Mouse (Mus musculus) embryonic stem cell, embryonic (primary cell): ENCODE results near the gene Nmt1.

ENCODE experiments used
- CTCF ChIA-PET, 4 experiments: fragments of 300-600 bp in 2 of 4; fragments of 350-600 bp in 2 of 4; sonication (Branson Sonifier 250); formaldehyde crosslinking; loops; one replicate each; lab custom pipeline; 2022; ENCODE audit warnings: inconsistent platforms in 2 of 4; lab: Charles Lee
- POLR2A ChIA-PET, 4 experiments: fragments of 300-600 bp in 2 of 4; fragments of 350-600 bp in 2 of 4; sonication (Branson Sonifier 250); formaldehyde crosslinking; loops; one replicate each; lab custom pipeline; 2022; ENCODE audit warnings: antibody characterized with exemption in 4 of 4, inconsistent platforms in 1 of 4; lab: Charles Lee

Gene Nmt1

DNA sequence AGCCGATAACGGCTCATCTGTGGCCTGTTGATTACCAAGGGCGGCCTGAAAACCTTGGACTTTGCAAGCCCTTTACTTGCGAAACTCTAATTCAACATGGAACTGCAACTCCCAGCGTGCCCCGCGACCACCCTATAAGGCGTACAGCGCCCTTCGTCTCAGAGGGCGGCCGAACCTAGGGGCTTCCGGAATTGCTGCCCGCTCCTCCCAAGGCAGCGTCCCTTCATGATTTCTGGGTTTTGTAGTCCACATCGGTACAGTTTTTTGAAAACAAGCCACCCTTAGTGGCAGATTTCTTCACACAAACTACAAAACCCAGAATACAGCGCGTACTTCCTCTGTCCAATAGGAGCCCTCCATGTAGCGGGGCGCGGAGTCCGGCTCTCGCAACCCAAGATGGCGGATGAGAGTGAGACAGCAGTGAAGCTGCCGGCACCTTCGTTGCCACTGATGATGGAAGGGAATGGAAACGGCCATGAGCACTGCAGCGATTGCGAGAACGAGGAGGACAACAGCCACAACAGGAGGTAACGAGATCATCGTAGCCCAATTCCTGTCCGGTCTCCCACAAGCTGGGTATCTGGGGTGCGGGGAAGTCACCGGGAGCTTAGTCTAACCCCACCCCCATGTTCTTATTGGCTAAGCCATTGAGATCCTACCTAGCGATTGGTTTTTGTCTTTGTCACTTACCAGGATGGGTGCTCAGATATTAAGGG lies at the start of gene Nmt1, which contains the start of gene Dcakd:
TSS of gene Nmt1 (plus strand) at position 15 of the 716 bp plus-strand sequence.
TSS of gene Dcakd (minus strand) at position 158 of the 716 bp plus-strand sequence.
- ChIA-PET POLR2A (interaction anchor here (0.6 to 6.3 kb wide), 69 partner anchors 8 to 621 kb away, joined by 3 to 56 read pairs (median 5); partner anchors contain the start of genes Hexim1 (in 3 of the 4), Kif18b (in 3 of the 4), Ccdc103 (in 2 of the 4) and Eftud2 (in 2 of the 4)), CTCF (interaction anchor here in 3 of 4 experiments (0.6 to 1.4 kb wide), 11 partner anchors 9 to 374 kb away, joined by 3 to 9 read pairs (median 4); partner anchors contain the start of genes Acbd4 (in 1 of the 3) and Plcd3 (in 1 of the 3))

DNA sequence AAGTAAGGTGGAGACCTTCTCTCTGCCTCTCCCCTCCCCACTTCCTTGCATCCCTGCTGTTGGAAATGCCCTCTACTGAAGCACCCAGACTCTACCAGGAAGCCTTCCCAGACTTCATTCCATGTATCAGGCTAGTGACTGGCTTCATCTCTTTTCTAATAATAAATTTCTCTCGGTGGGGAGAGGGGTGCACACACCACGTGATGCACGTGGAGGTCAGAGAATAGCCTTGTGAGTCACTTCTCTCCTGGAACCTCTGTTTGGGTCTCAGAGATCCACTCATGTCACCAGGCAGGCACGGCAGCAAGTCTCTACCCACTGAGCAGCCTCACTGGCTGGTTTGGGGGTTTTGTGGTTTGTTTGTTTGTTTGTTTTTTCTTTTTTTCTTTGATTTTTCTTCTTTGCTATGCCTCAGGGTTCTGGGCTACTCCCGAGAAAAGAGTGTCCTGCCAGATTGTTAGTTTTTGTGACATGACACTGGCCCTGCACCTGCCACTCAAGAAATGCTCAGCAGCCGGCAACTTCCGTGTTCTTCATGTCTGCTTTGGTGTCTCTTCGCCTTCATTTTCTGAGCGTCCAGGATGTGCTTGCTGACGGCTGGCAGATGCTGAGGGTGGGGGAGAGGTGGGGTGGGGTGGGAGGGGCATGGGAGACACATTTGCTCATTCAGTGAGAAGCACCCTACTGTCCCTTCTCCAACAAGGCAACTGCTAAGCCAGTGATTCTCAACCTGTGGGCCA lies 46.7 kb upstream of the Nmt1 start:
- ChIA-PET CTCF (no interaction called here), POLR2A (interaction anchor here in 3 of 4 experiments (0.6 to 2.1 kb wide), 4 partner anchors 9 to 57 kb away, joined by 3 to 9 read pairs (median 4); partner anchors contain the start of gene Kif18b (in 3 of the 3))

GRCm38 (mm10) chr11:102984086-102984485 lies 43.9 kb upstream of the Nmt1 start:
- CTCF ChIA-PET = interaction anchor here (0.6 to 1.2 kb wide), 6 partner anchors 9 to 437 kb away, joined by 3 to 5 read pairs (median 3); no protein-coding TSS in a partner anchor

GRCm38 (mm10) chr11:102984615-102985014 lies 43.4 kb upstream of the Nmt1 start:
- ChIA-PET POLR2A (interaction anchor here in 3 of 4 experiments (0.6 to 1.1 kb wide), 3 partner anchors 60 to 131 kb away, joined by 3 to 5 read pairs (median 3); partner anchors contain the start of genes Hexim1 (in 1 of the 3) and Kif18b (in 1 of the 3)), CTCF (interaction anchor here (0.6 to 1.2 kb wide), 8 partner anchors 8 to 537 kb away, joined by 3 to 5 read pairs (median 3); no protein-coding TSS in a partner anchor)

More at GRCm38 (mm10) chr11:102984086-102984485, 43.9 kb upstream of the Nmt1 start:
- POLR2A ChIA-PET = interaction anchor here in 3 of 4 experiments (0.6 to 1.5 kb wide), 4 partner anchors 11 to 132 kb away, joined by 3 to 5 read pairs (median 4); partner anchors contain the start of genes Hexim1 (in 1 of the 3) and Kif18b (in 1 of the 3)

DNA sequence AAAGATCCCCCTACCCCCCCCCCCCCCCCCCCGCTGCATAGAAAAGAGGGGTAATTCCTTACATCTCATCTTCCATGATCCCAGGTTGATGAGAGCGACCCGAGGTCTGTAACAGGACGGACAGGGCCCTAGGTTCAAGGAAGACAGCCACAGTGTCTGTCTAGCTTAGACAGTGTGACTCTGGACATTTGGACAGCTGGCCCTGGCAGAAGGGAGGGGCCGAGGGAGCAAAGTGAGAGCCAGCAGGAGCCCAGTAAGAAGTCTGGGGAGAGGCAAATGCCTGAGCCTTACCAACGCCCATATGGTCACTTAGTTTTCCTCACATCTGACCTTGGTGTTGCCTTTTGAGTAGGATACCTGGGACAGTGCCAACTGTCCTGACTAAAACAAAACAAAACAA lies 42.8 kb upstream of the Nmt1 start:
- CTCF ChIA-PET = interaction anchor here in 3 of 4 experiments (0.6 to 1.2 kb wide), 3 partner anchors 89 to 537 kb away, joined by 3 to 4 read pairs (median 3); no protein-coding TSS in a partner anchor
- POLR2A ChIA-PET = interaction anchor here in 1 of 4 experiments (1.1 kb wide), 1 partner anchor 131 kb away, joined by 5 read pairs; the partner anchor contains the start of gene Hexim1

DNA sequence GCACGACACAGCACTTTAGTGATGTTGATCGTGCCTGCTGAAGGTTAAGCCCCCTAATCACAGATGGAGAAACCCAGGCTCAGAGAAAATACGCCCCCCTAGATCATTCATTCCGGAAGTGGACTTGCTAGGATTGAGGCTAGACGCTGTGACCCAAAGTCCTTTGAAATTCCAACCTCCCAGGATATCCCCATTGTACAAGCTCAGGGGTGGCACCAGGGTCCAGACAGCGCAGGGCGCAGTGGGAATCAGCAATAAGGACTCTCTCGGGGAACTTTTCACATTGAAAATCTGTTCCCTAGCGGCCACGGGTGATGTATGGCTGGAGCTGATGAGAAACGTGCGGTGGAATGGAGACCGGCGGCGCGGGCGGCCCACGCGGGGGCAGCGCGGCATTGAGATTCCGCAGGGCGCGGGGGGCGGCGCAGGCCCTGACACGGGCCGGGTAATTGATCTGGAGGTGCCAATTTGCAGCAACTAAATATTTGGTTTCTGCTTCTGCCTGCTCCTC lies 38.3 kb upstream of the Nmt1 start:
- POLR2A ChIA-PET = interaction anchor here in 2 of 4 experiments (0.6 to 2.0 kb wide), 11 partner anchors 10 to 228 kb away, joined by 3 to 6 read pairs (median 4); partner anchors contain the start of genes C1ql1 (in 1 of the 2), Ccdc103 (in 1 of the 2), Eftud2 (in 1 of the 2) and Hexim1 (in 1 of the 2)
- CTCF ChIA-PET = interaction anchor here in 3 of 4 experiments (0.6 to 2.4 kb wide), 9 partner anchors 9 to 216 kb away, joined by 3 to 11 read pairs (median 5); partner anchors contain the start of genes Kif18b (in 2 of the 3) and Gfap (in 1 of the 3)

DNA sequence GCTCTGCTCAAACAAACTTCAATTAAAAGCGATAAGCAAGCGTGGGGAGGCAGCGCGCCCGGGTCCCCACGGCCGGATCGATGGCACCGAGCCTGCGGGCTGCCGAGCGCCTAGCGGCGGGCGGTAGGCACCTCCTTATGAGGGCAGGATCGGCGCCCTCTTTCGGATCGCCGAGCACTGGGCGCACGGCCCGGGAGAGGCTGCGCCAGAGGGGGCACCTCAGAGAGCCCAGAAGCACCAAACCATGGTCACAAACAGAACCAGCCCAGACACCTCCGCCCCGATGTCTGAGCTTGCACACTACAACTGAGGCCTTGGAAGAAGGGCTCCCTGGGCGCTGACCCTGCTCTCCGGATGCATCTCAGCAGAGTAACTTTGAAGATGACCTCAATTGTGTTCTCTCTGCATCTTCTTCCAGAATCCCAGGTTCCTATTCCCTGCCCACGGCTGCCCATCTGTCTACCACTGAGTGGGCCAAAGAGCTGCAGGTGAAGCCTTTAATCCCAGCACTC lies 37.8 kb upstream of the Nmt1 start:
- POLR2A ChIA-PET = interaction anchor here in 2 of 4 experiments (0.6 to 6.2 kb wide), 18 partner anchors 8 to 386 kb away, joined by 3 to 28 read pairs (median 4); partner anchors contain the start of genes Kif18b (in 2 of the 2), C1ql1 (in 1 of the 2), Ccdc103 (in 1 of the 2) and Eftud2 (in 1 of the 2)

GRCm38 (mm10) chr11:102991681-102992080 lies 36.3 kb upstream of the Nmt1 start:
- POLR2A ChIA-PET = interaction anchor here in 3 of 4 experiments (0.7 to 6.2 kb wide), 10 partner anchors 9 to 218 kb away, joined by 3 to 28 read pairs (median 4); partner anchors contain the start of genes Kif18b (in 2 of the 3), Dcakd (in 1 of the 3) and Nmt1 (in 1 of the 3)

More for the DNA sequence above, 37.8 kb upstream of the Nmt1 start:
- CTCF ChIA-PET = interaction anchor here (0.6 to 2.4 kb wide), 17 partner anchors 9 to 216 kb away, joined by 3 to 11 read pairs (median 4); partner anchors contain the start of genes Kif18b (in 2 of the 4) and Gfap (in 1 of the 4)

DNA sequence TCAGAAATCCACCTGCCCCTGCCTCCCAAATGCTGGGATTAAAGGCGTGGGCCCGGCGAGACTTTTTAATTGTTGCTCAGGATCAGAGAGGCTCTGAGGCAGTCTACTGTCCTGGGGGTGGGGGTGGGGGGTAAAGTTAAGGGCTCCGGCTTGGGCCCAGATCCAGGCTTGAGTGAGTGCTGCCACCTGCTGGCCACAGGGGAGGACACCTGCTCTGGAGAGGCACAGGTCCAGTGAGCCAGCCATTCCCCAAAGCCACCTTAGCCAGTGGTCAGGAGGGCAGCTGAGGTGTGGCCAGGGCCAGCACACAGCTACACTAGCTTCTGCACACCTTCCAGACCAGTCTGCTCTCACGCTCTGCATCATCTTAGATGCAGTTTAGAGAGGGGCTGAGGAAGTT lies 35.0 kb upstream of the Nmt1 start:
- ChIA-PET CTCF (interaction anchor here in 3 of 4 experiments (0.5 to 4.1 kb wide), 14 partner anchors 9 to 254 kb away, joined by 3 to 21 read pairs (median 4); partner anchors contain the start of gene Gfap (in 1 of the 3)), POLR2A (interaction anchor here in 1 of 4 experiments (0.5 to 6.2 kb wide), 11 partner anchors 10 to 219 kb away, joined by 3 to 28 read pairs (median 4); partner anchors contain the start of genes Dcakd, Kif18b and Nmt1)

More at GRCm38 (mm10) chr11:102991681-102992080, 36.3 kb upstream of the Nmt1 start:
- CTCF ChIA-PET = interaction anchor here (0.6 to 4.1 kb wide), 15 partner anchors 8 to 218 kb away, joined by 3 to 21 read pairs (median 3); partner anchors contain the start of gene Kif18b (in 2 of the 4)

- CTCF ChIA-PET = interaction anchor here (0.5 to 4.1 kb wide), 12 partner anchors 9 to 301 kb away, joined by 3 to 21 read pairs (median 5); partner anchors contain the start of genes Gfap (in 1 of the 4) and Kif18b (in 1 of the 4)
- POLR2A ChIA-PET = interaction anchor here in 1 of 4 experiments (0.7 to 6.2 kb wide), 9 partner anchors 10 to 118 kb away, joined by 3 to 28 read pairs (median 4); partner anchors contain the start of gene Kif18b
These were observed 34.5 kb upstream of the Nmt1 start for GRCm38 (mm10) chr11:102993420-102994029.

GRCm38 (mm10) chr11:102994952-102995351 lies 33.0 kb upstream of the Nmt1 start:
- ChIA-PET CTCF (interaction anchor here (0.6 to 4.1 kb wide), 12 partner anchors 8 to 221 kb away, joined by 3 to 21 read pairs (median 4); no protein-coding TSS in a partner anchor), POLR2A (interaction anchor here in 2 of 4 experiments (0.8 to 6.2 kb wide), 11 partner anchors 8 to 121 kb away, joined by 3 to 28 read pairs (median 4); partner anchors contain the start of genes Ccdc103 (in 1 of the 2), Eftud2 (in 1 of the 2), Hexim1 (in 1 of the 2) and Kif18b (in 1 of the 2))

DNA sequence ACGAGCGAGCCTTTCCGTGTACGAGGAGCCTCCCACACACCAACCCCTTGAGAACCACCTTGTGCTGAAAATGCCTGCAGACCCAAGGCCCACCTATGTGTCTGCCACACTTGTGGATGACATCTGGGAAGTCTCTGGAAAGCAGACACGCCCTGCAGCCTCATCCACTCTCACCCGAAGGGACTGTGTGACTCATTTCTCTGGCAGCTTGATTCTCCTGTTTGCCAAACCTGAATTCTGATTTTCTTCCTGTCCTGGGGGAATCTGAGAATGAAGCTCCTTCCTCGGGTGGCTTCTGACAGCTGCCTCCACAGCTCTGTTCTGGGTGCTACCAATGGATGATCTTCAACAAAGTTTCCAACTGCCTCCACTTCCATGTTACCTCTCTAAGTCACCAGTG lies 31.6 kb upstream of the Nmt1 start:
- ChIA-PET CTCF (interaction anchor here in 3 of 4 experiments (0.9 to 2.4 kb wide), 6 partner anchors 12 to 222 kb away, joined by 3 to 9 read pairs (median 4); no protein-coding TSS in a partner anchor), POLR2A (interaction anchor here in 2 of 4 experiments (0.5 to 6.2 kb wide), 7 partner anchors 9 to 1833 kb away, joined by 3 to 28 read pairs (median 3); partner anchors contain the start of genes Kif18b (in 2 of the 2), Ccdc103 (in 1 of the 2), Eftud2 (in 1 of the 2) and Hexim1 (in 1 of the 2))

DNA sequence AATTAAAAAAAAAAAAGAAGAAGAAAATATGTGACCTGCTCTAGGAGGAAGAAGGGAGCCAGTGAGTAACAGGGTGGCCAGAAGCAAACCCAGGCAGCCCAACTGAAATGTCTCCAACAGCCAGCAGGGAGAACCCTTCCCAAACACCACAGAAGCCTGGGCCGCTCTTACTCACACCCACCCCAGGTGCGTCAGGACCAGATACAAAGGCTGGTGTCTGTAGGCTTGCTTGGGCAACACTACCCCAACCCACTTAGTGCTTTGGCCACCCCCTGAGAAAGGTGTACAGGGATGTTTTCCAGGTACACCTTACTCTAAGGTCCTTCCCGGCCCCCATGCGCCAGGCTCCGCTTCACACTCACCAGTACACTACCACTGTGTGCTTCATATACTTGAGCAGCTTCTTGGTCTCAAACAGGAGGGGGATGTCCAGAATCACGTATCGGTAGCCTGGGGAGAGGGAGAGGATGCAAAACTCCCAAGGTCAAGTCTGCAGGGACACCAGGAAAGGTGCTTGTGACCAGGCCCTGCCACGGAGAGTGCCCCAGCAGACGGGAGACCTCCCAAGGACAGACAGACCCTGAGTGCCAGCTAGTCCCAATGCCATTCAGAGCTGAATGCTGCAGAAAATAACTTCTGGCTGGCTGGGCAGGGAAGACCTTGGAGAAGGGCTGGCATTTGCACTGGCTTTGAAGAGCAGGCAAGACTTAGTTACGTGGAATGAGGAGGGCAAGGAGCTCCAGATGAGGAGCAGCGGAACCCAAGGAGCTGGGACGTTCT lies 30.8 kb upstream of the Nmt1 start:
- CTCF ChIA-PET = interaction anchor here in 3 of 4 experiments (0.5 to 3.3 kb wide), 7 partner anchors 11 to 223 kb away, joined by 3 to 12 read pairs (median 3); partner anchors contain the start of gene Hexim1 (in 1 of the 3)
- POLR2A ChIA-PET = interaction anchor here in 2 of 4 experiments (0.6 to 1.7 kb wide), 4 partner anchors 68 to 139 kb away, joined by 3 to 4 read pairs (median 4); no protein-coding TSS in a partner anchor

DNA sequence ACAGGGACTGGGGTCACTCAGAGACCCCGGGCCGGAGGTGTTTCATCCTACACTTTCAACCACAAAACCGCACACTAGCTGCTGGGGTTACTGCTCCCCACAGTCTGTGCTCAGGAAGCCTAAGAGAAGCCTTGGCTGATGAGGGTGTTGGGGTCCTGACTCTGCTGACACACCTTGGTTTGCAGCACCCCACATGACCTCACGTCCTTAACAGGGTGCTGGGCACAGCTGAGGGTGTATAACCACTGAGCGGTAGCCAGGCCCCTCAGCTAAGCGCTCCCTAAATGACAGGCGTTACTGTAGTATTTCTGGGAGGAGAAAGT lies 29.8 kb upstream of the Nmt1 start:
- ChIA-PET POLR2A (interaction anchor here in 3 of 4 experiments (0.6 to 2.3 kb wide), 13 partner anchors 8 to 138 kb away, joined by 3 to 11 read pairs (median 4); partner anchors contain the start of genes Hexim1 (in 1 of the 3) and Kif18b (in 1 of the 3)), CTCF (interaction anchor here (0.5 to 3.3 kb wide), 12 partner anchors 11 to 244 kb away, joined by 3 to 12 read pairs (median 3); partner anchors contain the start of genes Kif18b (in 2 of the 4), C1ql1 (in 1 of the 4) and Hexim1 (in 1 of the 4))
